Mouse (Mus musculus) midbrain, embryonic 10.5 days (tissue): ENCODE results near the gene Slc38a9. TPM values are rescaled to one million over a fixed set of nuclear protein-coding genes. Genes with fewer than 3 reads are reported as not detected.

ENCODE experiments used
- DNase-seq: peaks from one replicate; pipeline ENCODE4 v3.0.0-alpha.2; 2017; ENCODE audit warnings: low spot score
- H3K27ac ChIP-seq: fragments of 300-500 bp; sonication (generic); replicated peaks from 2 replicates; pipeline ENCODE4 v1.5.1; 2016; ENCODE audit warnings: mild to moderate bottlenecking
- H3K27me3 ChIP-seq: fragments of 300-500 bp; sonication (generic); 2 replicates; pipeline ENCODE4 v1.6.1; 2016; ENCODE audit warnings: low read depth, mild to moderate bottlenecking; ENCODE audit not compliant: poor library complexity, severe bottlenecking
- H3K36me3 ChIP-seq: fragments of 300-500 bp; sonication (generic); 2 replicates; pipeline ENCODE4 v1.6.1; 2016; ENCODE audit warnings: mild to moderate bottlenecking, moderate library complexity
- H3K4me1 ChIP-seq: fragments of 300-500 bp; sonication (generic); 2 replicates; pipeline ENCODE4 v1.6.1; 2016
- H3K4me3 ChIP-seq: fragments of 300-500 bp; sonication (generic); 2 replicates; pipeline ENCODE4 v1.5.1; 2016; ENCODE audit warnings: mild to moderate bottlenecking, moderate library complexity
- H3K9me3 ChIP-seq: fragments of 300-500 bp; sonication (generic); replicated peaks from 2 replicates; pipeline ENCODE4 v1.6.1; 2016; ENCODE audit warnings: mild to moderate bottlenecking
- WGBS: fragments of 180-500 bp; shearing (Covaris S2); methylation state at CpG from one replicate; pipeline ENCODE4 v1.1.7; 2016; 5-methylcytosine and 5-hydroxymethylcytosine counted together
- polyA plus RNA-seq: library from polyadenylated mRNA; unstranded; fragments of >200 nt; fragmentation: Nextera tagmentation; extraction: Ambion mirVana; gene quantifications from 2 replicates; pipeline ENCODE4 v1.2.1, GENCODE M21; 2016

The Slc38a9 gene
- polyA plus RNA-seq = 15.5 and 19.7 TPM in 2 replicates

DNA sequence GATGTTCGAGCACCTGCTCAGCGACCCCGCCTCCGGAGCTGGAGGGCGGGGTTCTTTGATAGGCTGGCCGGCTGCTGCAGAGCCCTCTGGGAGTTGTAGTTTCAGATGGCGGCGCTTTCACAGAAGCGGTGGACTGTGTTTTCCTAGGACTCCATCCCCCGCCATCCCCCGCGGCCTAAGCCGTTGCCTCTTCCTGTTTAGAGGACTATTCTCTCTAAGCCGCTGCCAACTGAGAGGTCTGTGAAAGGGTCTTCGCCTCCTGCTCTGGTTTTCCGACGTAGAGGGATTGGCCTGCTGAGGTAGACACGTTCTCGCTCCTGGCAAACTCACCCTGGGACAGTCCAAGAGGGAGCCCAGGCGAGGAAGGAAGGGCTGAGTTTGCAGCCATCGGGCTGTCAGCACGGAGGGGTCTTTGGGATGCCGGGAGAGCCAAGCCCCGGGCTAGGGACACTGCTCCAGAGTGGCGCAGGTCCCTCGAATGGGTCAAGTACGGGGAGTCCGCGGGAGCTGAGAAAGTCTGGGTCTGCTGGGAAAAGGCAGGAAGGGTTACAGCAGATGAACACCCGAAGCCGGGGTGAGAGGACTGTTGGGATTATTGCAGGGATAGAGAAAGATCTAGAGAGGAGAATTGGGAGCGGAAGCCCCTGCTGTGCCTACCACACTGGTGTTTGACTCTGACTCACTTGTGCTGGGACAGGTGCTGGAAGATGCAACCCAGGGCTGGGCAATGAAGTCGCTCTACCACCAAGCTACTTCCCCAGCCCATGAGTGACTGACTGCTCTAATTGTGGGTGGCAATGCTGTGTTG, at the start of gene Slc38a9:
Gene Slc38a9 (plus strand): TSS at position 178 of the 808 bp plus-strand sequence.
- Histone ChIP-seq H3K9me3 (no peaks in the 10 kb centered on the region), H3K27ac (peak within 1 kb of the TSS; percentile 84), H3K36me3 (no peaks in the 10 kb centered on the region), H3K4me1 (peaks cover 14% of the 10 kb centered on the region), H3K4me3 (peak within 1 kb of the TSS; percentile 80), H3K27me3 (no peaks in the 10 kb centered on the region)
- peak; percentile 94 for DNase-seq
- WGBS = under 1% methylated on average over 33 of the region's 33 CpGs

DNA sequence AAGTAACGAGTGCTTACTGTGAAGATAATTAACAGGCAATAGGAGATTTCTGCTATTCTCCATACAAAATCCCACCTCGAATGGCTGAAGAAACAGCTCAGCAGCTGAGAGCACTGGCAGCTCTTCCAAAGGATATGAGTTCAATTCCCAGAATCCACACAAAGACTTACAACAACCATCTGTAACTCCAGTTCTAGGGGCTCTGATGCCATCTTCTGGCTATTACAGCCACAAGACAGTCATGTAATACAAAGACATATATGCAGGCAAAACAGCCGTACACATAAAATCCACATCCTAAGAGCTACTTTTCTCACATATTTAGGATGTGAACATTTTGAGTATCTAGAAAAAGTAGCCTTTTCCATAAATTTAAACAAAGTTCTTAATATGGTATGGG, 39.0 kb upstream of the Slc38a9 start:
- WGBS = 83% methylated on average over 3 of the region's 3 CpGs
- no peaks in the 10 kb centered on the region for H3K9me3 ChIP-seq
- no peaks in the 10 kb centered on the region for H3K36me3 ChIP-seq
- no peak overlapping the region for H3K27ac ChIP-seq
- no peaks in the 10 kb centered on the region for H3K4me1 ChIP-seq
- H3K4me3 ChIP-seq = no peak overlapping the region
- no peak for DNase-seq
- no peaks in the 10 kb centered on the region for H3K27me3 ChIP-seq

DNA sequence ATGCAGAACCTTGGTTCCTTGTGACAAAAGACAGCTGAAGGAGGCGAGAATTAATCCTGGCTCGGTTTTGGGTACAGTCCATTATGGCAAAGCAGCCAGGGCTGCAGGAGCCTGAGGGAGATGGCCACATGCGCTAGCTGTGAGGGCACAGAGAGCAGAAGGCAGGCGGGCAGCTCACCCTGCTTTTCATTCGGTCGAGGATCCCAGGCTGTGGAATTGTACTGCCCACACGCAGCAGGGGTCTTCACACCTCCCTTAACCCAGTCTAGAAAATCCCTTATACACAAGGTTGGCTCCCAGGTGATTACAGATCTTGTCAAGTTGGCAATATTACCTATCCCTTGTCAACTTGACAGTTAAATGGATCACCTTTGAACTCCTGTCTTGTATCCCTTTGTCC, 36.9 kb upstream of the Slc38a9 start:
- 63% methylated on average over 7 of the region's 7 CpGs for WGBS
- DNase-seq = no peak
- no peaks in the 10 kb centered on the region for H3K4me1 ChIP-seq
- no peaks in the 10 kb centered on the region for H3K36me3 ChIP-seq
- no peak overlapping the region for H3K27ac ChIP-seq
- no peaks in the 10 kb centered on the region for H3K27me3 ChIP-seq
- no peak overlapping the region for H3K4me3 ChIP-seq
- no peaks in the 10 kb centered on the region for H3K9me3 ChIP-seq

- WGBS = 91% methylated on average over 3 of the region's 3 CpGs
- Histone ChIP-seq H3K9me3 (no peaks in the 10 kb centered on the region), H3K36me3 (no peaks in the 10 kb centered on the region)
Measured at GRCm38 (mm10) chr13:112624622-112625021, 35.9 kb upstream of the Slc38a9 start.

DNA sequence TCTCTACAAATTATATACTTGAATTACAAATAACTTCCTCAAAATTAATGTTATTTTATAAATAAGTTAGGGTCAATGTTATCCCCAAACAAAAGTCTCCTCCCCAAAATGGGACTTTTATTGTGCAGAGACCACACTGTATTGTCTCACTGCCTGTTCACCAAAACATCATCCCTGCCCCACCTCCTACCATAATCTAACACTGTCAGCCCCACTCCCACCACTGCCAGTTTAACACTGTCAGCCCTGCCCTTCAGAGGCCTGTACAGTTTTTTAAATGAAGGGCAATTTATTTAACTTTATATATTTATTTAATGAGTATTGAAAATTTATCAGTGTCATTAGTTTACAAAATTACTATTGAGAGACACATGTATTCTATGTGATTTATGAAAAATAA, 35.0 kb upstream of the Slc38a9 start:
- H3K4me1 ChIP-seq = no peaks in the 10 kb centered on the region
- no peak for DNase-seq
- H3K27me3 ChIP-seq = no peaks in the 10 kb centered on the region
- H3K9me3 ChIP-seq = no peaks in the 10 kb centered on the region
- H3K27ac ChIP-seq = no peak overlapping the region
- H3K4me3 ChIP-seq = no peak overlapping the region
- no peaks in the 10 kb centered on the region for H3K36me3 ChIP-seq

More at GRCm38 (mm10) chr13:112624622-112625021, 35.9 kb upstream of the Slc38a9 start:
- H3K27ac ChIP-seq = no peak overlapping the region
- H3K4me3 ChIP-seq = no peak overlapping the region
- H3K27me3 ChIP-seq = no peaks in the 10 kb centered on the region
- H3K4me1 ChIP-seq = no peaks in the 10 kb centered on the region
- no peak for DNase-seq

DNA sequence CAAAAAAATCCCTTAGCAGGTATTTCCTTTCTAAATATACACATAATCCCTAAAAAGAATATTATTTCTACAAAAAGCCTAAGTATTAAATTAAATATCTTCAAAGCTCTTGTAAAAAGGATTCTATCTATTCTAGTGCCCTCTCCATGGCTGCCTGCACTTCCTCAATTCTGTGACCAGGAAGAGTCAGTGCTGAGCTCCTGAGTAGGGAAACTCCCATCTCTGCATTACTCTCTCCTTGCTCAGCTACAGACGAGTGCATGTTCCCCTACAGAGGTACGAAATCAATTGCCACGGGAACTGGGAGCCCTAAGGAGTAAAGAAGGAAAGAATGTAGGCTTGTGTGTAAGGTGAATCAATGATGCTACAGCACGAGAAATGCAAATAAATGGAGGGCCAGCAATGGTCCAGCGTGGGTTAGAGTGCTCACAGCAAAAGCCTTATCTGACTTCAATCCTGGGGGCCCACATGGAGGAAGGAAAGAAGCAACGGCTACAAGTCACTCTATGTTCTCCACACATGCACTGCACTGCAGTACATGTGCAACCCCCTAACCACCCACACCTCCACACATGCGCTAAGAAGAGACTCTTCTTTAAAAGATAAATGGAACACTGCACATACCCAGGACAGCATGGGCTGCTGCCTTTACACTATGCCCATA, 25.2 kb upstream of the Slc38a9 start:
- no peaks in the 10 kb centered on the region for H3K27me3 ChIP-seq
- no peaks in the 10 kb centered on the region for H3K4me1 ChIP-seq
- DNase-seq = no peak
- H3K36me3 ChIP-seq = no peaks in the 10 kb centered on the region
- no peaks in the 10 kb centered on the region for H3K9me3 ChIP-seq
- WGBS = 69% methylated on average over 7 of the region's 7 CpGs
- no peak overlapping the region for H3K4me3 ChIP-seq
- no peak overlapping the region for H3K27ac ChIP-seq

- WGBS = 37% methylated on average over 3 of the region's 3 CpGs
- no peak overlapping the region for H3K4me3 ChIP-seq
- no peaks in the 10 kb centered on the region for H3K27me3 ChIP-seq
- no peaks in the 10 kb centered on the region for H3K9me3 ChIP-seq
- H3K4me1 ChIP-seq = no peaks in the 10 kb centered on the region
- H3K36me3 ChIP-seq = no peaks in the 10 kb centered on the region
- no peak overlapping the region for H3K27ac ChIP-seq
- DNase-seq = no peak
Measured at GRCm38 (mm10) chr13:112636498-112636897, 24.1 kb upstream of the Slc38a9 start.

DNA sequence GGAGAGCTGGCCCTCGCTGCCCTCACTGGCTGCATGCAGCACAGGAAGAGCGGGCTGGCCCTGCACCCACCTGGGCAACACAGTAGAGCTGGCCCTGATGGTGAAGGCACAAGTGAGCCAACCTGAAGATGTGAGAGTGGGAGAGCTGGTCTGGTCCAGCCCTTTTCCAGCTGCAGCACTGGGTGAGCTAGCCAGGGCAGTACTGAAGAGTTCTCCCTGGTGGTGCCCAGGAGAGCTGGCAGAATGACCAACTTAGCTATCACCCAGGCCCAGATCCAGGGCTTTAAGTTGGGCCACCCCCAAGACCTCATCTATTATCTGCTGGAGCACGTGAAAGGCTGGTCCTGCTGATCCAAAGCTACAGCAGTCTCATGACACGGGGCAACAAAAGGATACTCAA, 21.4 kb upstream of the Slc38a9 start:
- DNase-seq = no peak
- Histone ChIP-seq H3K4me1 (no peaks in the 10 kb centered on the region), H3K4me3 (no peak overlapping the region), H3K9me3 (no peaks in the 10 kb centered on the region), H3K27me3 (no peaks in the 10 kb centered on the region), H3K27ac (no peak overlapping the region), H3K36me3 (no peaks in the 10 kb centered on the region)
- WGBS = 71% methylated on average over 4 of the region's 4 CpGs

GRCm38 (mm10) chr13:112642897-112643296, 17.7 kb upstream of the Slc38a9 start:
- no peaks in the 10 kb centered on the region for H3K9me3 ChIP-seq
- no peaks in the 10 kb centered on the region for H3K27me3 ChIP-seq
- no peaks in the 10 kb centered on the region for H3K36me3 ChIP-seq
- no peak overlapping the region for H3K4me3 ChIP-seq
- no peak overlapping the region for H3K27ac ChIP-seq
- no peak for DNase-seq
- WGBS = 95% methylated on average over 3 of the region's 3 CpGs
- H3K4me1 ChIP-seq = no peaks in the 10 kb centered on the region

- H3K36me3 ChIP-seq = no peaks in the 10 kb centered on the region
- H3K27ac ChIP-seq = no peak overlapping the region
- no peaks in the 10 kb centered on the region for H3K9me3 ChIP-seq
- H3K4me3 ChIP-seq = no peak overlapping the region
- WGBS = 87% methylated on average over 3 of the region's 3 CpGs
- DNase-seq = no peak
- H3K4me1 ChIP-seq = no peaks in the 10 kb centered on the region
- no peaks in the 10 kb centered on the region for H3K27me3 ChIP-seq
Measured at GRCm38 (mm10) chr13:112644996-112645395, 15.6 kb upstream of the Slc38a9 start.

- 89% methylated on average over 1 of the region's 1 CpGs for WGBS
Measured at GRCm38 (mm10) chr13:112645529-112646186, 14.9 kb upstream of the Slc38a9 start.

GRCm38 (mm10) chr13:112651183-112651582, 9.4 kb upstream of the Slc38a9 start:
- no peak overlapping the region for H3K4me3 ChIP-seq
- no peak for DNase-seq
- no peaks in the 10 kb centered on the region for H3K27me3 ChIP-seq
- peaks cover 12% of the 10 kb centered on the region for H3K9me3 ChIP-seq
- no peak overlapping the region for H3K27ac ChIP-seq
- no peaks in the 10 kb centered on the region for H3K4me1 ChIP-seq
- 89% methylated on average over 3 of the region's 3 CpGs for WGBS
- H3K36me3 ChIP-seq = no peaks in the 10 kb centered on the region

More at GRCm38 (mm10) chr13:112645529-112646186, 14.9 kb upstream of the Slc38a9 start:
- Histone ChIP-seq H3K36me3 (no peaks in the 10 kb centered on the region), H3K27ac (no peak overlapping the region), H3K27me3 (no peaks in the 10 kb centered on the region), H3K4me1 (no peaks in the 10 kb centered on the region), H3K9me3 (no peaks in the 10 kb centered on the region), H3K4me3 (no peak overlapping the region)
- no peak for DNase-seq

- peak within 1 kb of the TSS; percentile 24; the same call in 1 of the 2 replicates for H3K4me3 ChIP-seq
- H3K4me1 ChIP-seq = no peaks in the 10 kb centered on the region
- no peaks in the 10 kb centered on the region for H3K27me3 ChIP-seq
- no peaks in the 10 kb centered on the region for H3K36me3 ChIP-seq
- H3K27ac ChIP-seq = no peak within 1 kb of the TSS
- DNase-seq = no peak
- WGBS = 81% methylated on average over 45 of the region's 45 CpGs
- peaks cover 12% of the 10 kb centered on the region for H3K9me3 ChIP-seq
Measured at GRCm38 (mm10) chr13:112652205-112652604, 8.3 kb upstream of the Slc38a9 start, which contains the start of gene Ddx4. Ddx4 (minus strand) TSS chr13:112652475.
